Mouse (Mus musculus) limb, embryonic 14.5 days (tissue): ENCODE results near the gene Tnfrsf21. TPM values are rescaled to one million over a fixed set of nuclear protein-coding genes. Genes with fewer than 3 reads are reported as not detected.

Experiments used
- ATAC-seq: fragments of 200-750 bp; cut with Nextera tagmentation; 2 replicates; pipeline ENCODE4 v1.8.0; 2017; ENCODE audit warnings: low read depth, moderate number of reproducible peaks, moderate TSS enrichment; ENCODE audit not compliant: low FRiP score
- DNase-seq: peaks from one replicate; pipeline ENCODE4 v3.0.0-alpha.2; 2015; ENCODE audit warnings: low spot score
- H3K27ac ChIP-seq: fragments of 300-500 bp; sonication (generic); replicated peaks from 2 replicates; pipeline ENCODE4 v1.5.1; 2014; ENCODE audit warnings: low read depth, mild to moderate bottlenecking, low read length, moderate library complexity, mixed read lengths
- H3K27me3 ChIP-seq: fragments of 300-500 bp; sonication (generic); 2 replicates; pipeline ENCODE4 v1.6.1; 2014; ENCODE audit warnings: low read length, mixed read lengths; ENCODE audit not compliant: control insufficient read depth, insufficient read depth
- H3K36me3 ChIP-seq: fragments of 300-500 bp; sonication (generic); 2 replicates; pipeline ENCODE4 v1.6.1; 2014; ENCODE audit warnings: mild to moderate bottlenecking, low read length, moderate library complexity, mixed read lengths; ENCODE audit not compliant: control insufficient read depth, insufficient read depth
- H3K4me1 ChIP-seq: fragments of 300-500 bp; sonication (generic); 2 replicates; pipeline ENCODE4 v1.6.1; 2014; ENCODE audit warnings: antibody characterized with exemption, low read length, mixed read lengths; ENCODE audit not compliant: control insufficient read depth, insufficient read depth
- H3K4me2 ChIP-seq: fragments of 300-500 bp; sonication (generic); replicated peaks from 2 replicates; pipeline ENCODE4 v1.6.1; 2014; ENCODE audit warnings: low read depth, mild to moderate bottlenecking, low read length, moderate library complexity; ENCODE audit not compliant: severe bottlenecking
- H3K4me3 ChIP-seq: fragments of 300-500 bp; sonication (generic); replicated peaks from 2 replicates; pipeline ENCODE4 v1.5.1; 2014; ENCODE audit warnings: low read length
- H3K9ac ChIP-seq: fragments of 300-500 bp; sonication (generic); 2 replicates; pipeline ENCODE4 v1.6.1; 2014; ENCODE audit warnings: mild to moderate bottlenecking, low read depth, low read length, moderate library complexity; ENCODE audit not compliant: severe bottlenecking
- H3K9me3 ChIP-seq: fragments of 300-500 bp; sonication (generic); 2 replicates; pipeline ENCODE4 v1.6.1; 2016; ENCODE audit warnings: low read length; ENCODE audit not compliant: control insufficient read depth
- POLR2A ChIP-seq: fragments of 200-500 bp; IDR thresholded peaks from 2 replicates; pipeline ENCODE4 v1.8.0; 2012; ENCODE audit warnings: inconsistent platforms, mild to moderate bottlenecking, moderate library complexity, borderline replicate concordance; ENCODE audit not compliant: insufficient read depth, insufficient read length; ENCODE audit errors: extremely low read depth
- WGBS: fragments of 180-500 bp; shearing (Covaris S2); extraction: QIAGEN DNeasy Blood & Tissue Kit; methylation state at CpG from one replicate; pipeline ENCODE4 v1.1.7; 2014; 5-methylcytosine and 5-hydroxymethylcytosine counted together
- polyA plus RNA-seq, 2 experiments: library from polyadenylated mRNA; depleted of rRNA in 1 of 2; stranded (reverse) in 1 of 2; unstranded in 1 of 2; fragments of >200 nt; fragmentation: Nextera tagmentation in 1 of 2; extraction: Ambion mirVana in 1 of 2; gene quantifications; 2 replicates each; pipeline versions ENCODE4 v1.2.1 to v1.2.3; 2012 to 2014

The Tnfrsf21 gene
- polyA plus RNA-seq, 2 experiments, result 24.5 to 25.0 TPM

DNA sequence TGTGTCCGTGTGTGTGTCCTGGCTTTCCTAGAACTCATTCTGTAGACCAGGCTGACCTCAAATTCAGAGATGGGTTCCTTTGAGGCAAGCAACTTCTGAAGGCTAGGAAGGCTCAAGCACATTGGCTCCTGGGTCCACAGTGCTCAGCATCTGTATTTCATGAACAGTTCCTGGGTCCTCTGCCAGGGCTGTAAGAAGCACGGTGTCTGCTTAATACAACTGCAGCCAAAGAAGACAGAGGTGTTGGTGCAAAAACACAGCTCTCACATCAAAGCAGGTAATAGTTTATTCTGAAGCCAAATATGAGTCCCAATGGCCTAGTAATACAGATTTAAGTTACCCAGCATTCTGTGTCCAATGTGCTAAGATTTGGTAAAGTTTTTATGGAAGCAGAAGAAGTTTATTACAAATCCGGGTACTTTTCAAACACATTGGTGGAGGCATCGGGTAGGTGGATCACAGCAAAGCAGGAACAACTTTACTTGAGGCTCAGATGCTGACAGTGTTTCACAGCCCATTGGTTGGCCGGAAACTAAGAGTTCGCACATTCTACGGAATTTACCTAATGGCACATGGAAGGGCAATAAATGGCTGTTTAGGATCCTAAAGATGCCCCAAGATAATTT is 112.7 kb downstream of the Tnfrsf21 start:
- 68% methylated on average over 7 of the region's 7 CpGs for WGBS
- Histone ChIP-seq H3K9ac (no peak overlapping the region), H3K36me3 (no peaks in the 10 kb centered on the region), H3K9me3 (no peaks in the 10 kb centered on the region), H3K4me1 (no peaks in the 10 kb centered on the region), H3K4me3 (no peak overlapping the region), H3K27ac (no peak overlapping the region), H3K4me2 (no peak overlapping the region), H3K27me3 (no peaks in the 10 kb centered on the region)
- no peak for TF ChIP-seq POLR2A
- ATAC-seq (peak; percentile 72), DNase-seq (peak; percentile 42)

DNA sequence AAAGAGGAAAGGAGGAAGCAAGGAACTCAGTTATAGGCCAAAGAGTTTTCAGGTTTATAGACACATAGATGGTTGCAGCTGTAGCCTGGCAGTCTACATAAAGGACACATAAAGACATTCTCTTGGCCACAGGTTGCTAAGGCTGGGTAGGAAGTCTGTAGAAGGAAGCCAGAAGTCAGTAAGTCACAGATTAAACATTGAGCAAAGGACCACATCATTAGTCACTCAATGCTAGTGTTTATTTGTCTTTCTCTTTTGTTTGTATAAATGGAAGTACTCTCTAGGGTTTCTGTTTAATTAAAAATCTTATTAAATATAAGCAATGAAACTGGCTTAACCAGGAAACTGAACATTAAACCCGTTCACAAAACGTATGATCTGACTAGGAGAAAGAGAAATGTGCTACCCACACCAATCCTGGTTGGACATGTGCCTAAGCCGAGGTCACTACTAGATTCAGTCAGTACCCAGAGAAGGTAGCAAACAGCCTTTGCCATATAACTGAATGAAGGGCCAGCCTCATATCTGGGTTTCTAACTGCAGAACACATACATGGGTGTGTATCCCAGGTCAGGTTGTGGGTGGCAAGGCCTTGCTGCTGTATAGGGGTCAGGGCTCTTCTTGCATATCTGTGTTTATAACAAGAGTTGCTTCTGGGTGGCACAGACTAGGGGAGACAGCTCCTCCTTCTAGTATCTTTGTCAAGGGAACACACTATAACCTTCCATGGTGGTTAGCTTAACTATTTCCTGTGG is 113.9 kb downstream of the Tnfrsf21 start:
- no peak overlapping the region for H3K4me3 ChIP-seq
- WGBS, result 76% methylated on average over 3 of the region's 3 CpGs
- H3K27ac ChIP-seq, result no peak overlapping the region
- no peak for ATAC-seq
- no peak for TF ChIP-seq POLR2A
- H3K9ac ChIP-seq, result no peak overlapping the region
- H3K36me3 ChIP-seq, result no peaks in the 10 kb centered on the region
- no peaks in the 10 kb centered on the region for H3K27me3 ChIP-seq
- no peaks in the 10 kb centered on the region for H3K4me1 ChIP-seq
- no peak overlapping the region for H3K4me2 ChIP-seq
- no peaks in the 10 kb centered on the region for H3K9me3 ChIP-seq
- no peak for DNase-seq

DNA sequence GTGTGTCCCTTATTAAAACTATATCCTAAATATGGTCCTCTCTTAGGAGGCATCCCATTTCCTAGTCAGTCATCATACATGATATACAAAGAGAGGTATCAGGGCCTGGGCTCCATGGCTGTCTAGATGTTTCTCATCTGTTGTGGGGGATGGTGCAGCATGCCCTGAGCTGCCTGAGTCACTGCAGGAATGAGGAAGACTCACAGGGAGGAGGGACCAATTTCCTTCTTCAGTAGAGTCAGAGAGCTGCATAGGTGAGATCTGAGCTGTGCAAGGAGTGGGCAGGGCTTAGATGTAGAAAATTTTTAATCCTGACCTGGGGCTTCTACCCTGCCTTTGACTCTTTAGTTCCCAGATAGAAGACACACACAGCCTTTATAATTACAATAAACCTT is 114.5 kb downstream of the Tnfrsf21 start:
- no peak overlapping the region for H3K4me2 ChIP-seq
- H3K4me1 ChIP-seq, result no peaks in the 10 kb centered on the region; the same call in 1 of the 2 replicates
- no peak overlapping the region for H3K27ac ChIP-seq
- no peak for TF ChIP-seq POLR2A
- H3K36me3 ChIP-seq, result no peaks in the 10 kb centered on the region
- ATAC-seq, result no peak
- H3K9ac ChIP-seq, result no peak overlapping the region
- H3K27me3 ChIP-seq, result no peaks in the 10 kb centered on the region
- H3K9me3 ChIP-seq, result no peaks in the 10 kb centered on the region
- no peak for DNase-seq
- H3K4me3 ChIP-seq, result no peak overlapping the region

- Histone ChIP-seq H3K4me3 (no peak overlapping the region), H3K4me2 (no peak overlapping the region), H3K27me3 (no peaks in the 10 kb centered on the region), H3K9ac (no peak overlapping the region), H3K9me3 (no peaks in the 10 kb centered on the region), H3K4me1 (no peaks in the 10 kb centered on the region; the same call in 1 of the 2 replicates), H3K36me3 (no peaks in the 10 kb centered on the region), H3K27ac (no peak overlapping the region)
- no peak for DNase-seq
- TF ChIP-seq POLR2A, result no peak
- 47% methylated on average over 5 of the region's 5 CpGs for WGBS
- ATAC-seq, result no peak
Observed at GRCm38 (mm10) chr17:43132477-43132876, 116.1 kb downstream of the Tnfrsf21 start.

DNA sequence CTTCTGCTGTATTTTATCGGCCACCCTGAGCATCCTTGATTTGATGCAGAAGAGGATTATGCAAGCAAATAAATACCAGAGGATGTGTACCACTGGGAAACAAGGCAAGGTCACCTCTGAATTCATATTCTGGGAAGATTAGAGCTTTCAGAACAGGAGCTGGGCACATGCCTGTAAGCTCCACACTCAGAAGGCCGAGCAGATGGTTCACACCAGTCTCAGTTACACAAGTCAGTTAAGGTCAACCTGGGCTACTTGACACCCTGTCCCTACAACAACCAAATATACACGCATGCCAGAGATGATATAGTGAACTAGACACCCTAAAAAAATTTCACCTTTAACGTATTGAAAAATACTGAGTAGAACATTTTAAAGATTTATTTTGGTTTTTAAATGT is 116.8 kb downstream of the Tnfrsf21 start:
- TF ChIP-seq POLR2A, result no peak
- Histone ChIP-seq H3K4me2 (no peak overlapping the region), H3K4me3 (no peak overlapping the region), H3K27me3 (no peaks in the 10 kb centered on the region), H3K9me3 (no peaks in the 10 kb centered on the region), H3K4me1 (no peaks in the 10 kb centered on the region; the same call in 1 of the 2 replicates), H3K27ac (no peak overlapping the region), H3K9ac (no peak overlapping the region), H3K36me3 (no peaks in the 10 kb centered on the region)
- DNase-seq (no peak), ATAC-seq (no peak)
- WGBS, result 87% methylated on average over 4 of the region's 4 CpGs

- Histone ChIP-seq H3K27me3 (no peaks in the 10 kb centered on the region), H3K9ac (no peak overlapping the region), H3K4me3 (no peak overlapping the region), H3K4me2 (no peak overlapping the region), H3K9me3 (no peaks in the 10 kb centered on the region), H3K27ac (no peak overlapping the region), H3K36me3 (no peaks in the 10 kb centered on the region), H3K4me1 (no peaks in the 10 kb centered on the region; the same call in 1 of the 2 replicates)
- no peak for DNase-seq
- no peak for ATAC-seq
- TF ChIP-seq POLR2A, result no peak
- 46% methylated on average over 4 of the region's 4 CpGs for WGBS
Observed at GRCm38 (mm10) chr17:43134991-43135390, 118.6 kb downstream of the Tnfrsf21 start.
